Mouse (Mus musculus) midbrain, embryonic 16.5 days (tissue): ENCODE measurements around the gene Boc. TPM values are rescaled to one million over a fixed set of nuclear protein-coding genes. Genes with fewer than 3 reads are reported as not detected.
A peak's percentile ranks its signal among the peaks of the same experiment; 100 is the strongest.

Experiments
- ATAC-seq: fragments of 200-750 bp; cut with Nextera tagmentation; 2 replicates; pipeline ENCODE4 v1.8.0; 2017; ENCODE audit warnings: moderate TSS enrichment
- H3K27ac ChIP-seq: fragments of 300-500 bp; sonication (generic); 2 replicates; pipeline ENCODE4 v1.5.1; 2014; ENCODE audit warnings: mild to moderate bottlenecking, low read length, mixed read lengths
- H3K27me3 ChIP-seq: fragments of 300-500 bp; sonication (generic); 2 replicates; pipeline ENCODE4 v1.6.1; 2014; ENCODE audit warnings: low read depth, low read length, mixed read lengths; ENCODE audit not compliant: control insufficient read depth, insufficient read depth
- H3K36me3 ChIP-seq: fragments of 300-500 bp; sonication (generic); 2 replicates; pipeline ENCODE4 v1.6.1; 2014; ENCODE audit warnings: mild to moderate bottlenecking, low read length, moderate library complexity, mixed read lengths; ENCODE audit not compliant: control insufficient read depth, insufficient read depth
- H3K4me1 ChIP-seq: fragments of 300-500 bp; sonication (generic); 2 replicates; pipeline ENCODE4 v1.6.1; 2014; ENCODE audit warnings: mild to moderate bottlenecking, low read length, mixed read lengths; ENCODE audit not compliant: control insufficient read depth, insufficient read depth
- H3K4me2 ChIP-seq: fragments of 300-500 bp; sonication (generic); 2 replicates; pipeline ENCODE4 v1.6.1; 2014; ENCODE audit warnings: mild to moderate bottlenecking, low read length, mixed read lengths
- H3K4me3 ChIP-seq: fragments of 300-500 bp; sonication (generic); 2 replicates; pipeline ENCODE4 v1.5.1; 2014; ENCODE audit warnings: low read depth, mild to moderate bottlenecking, low read length, moderate library complexity, mixed read lengths
- H3K9ac ChIP-seq: fragments of 300-500 bp; sonication (generic); 2 replicates; pipeline ENCODE4 v1.6.1; 2014; ENCODE audit warnings: low read depth, low read length, mixed read lengths
- H3K9me3 ChIP-seq: fragments of 300-500 bp; sonication (generic); replicated peaks from 2 replicates; pipeline ENCODE4 v1.6.1; 2014; ENCODE audit warnings: mild to moderate bottlenecking, low read length, mixed read lengths; ENCODE audit not compliant: control insufficient read depth, poor library complexity, severe bottlenecking
- WGBS: fragments of 180-500 bp; shearing (Covaris S2); extraction: QIAGEN DNeasy Blood & Tissue Kit; methylation state at CpG from one replicate; pipeline ENCODE4 v1.1.7; 2014; 5-methylcytosine and 5-hydroxymethylcytosine counted together
- polyA plus RNA-seq: library from polyadenylated mRNA; unstranded; fragments of >200 nt; fragmentation: Nextera tagmentation; extraction: Ambion mirVana; gene quantifications from 2 replicates; pipeline ENCODE4 v1.2.1, GENCODE M21; 2015

The Boc gene
- polyA plus RNA-seq, 1 experiment from 2014 or later, result 10.5 TPM

- Histone ChIP-seq H3K4me1 (peaks cover 24% of the 10 kb centered on the region), H3K27ac (peak overlapping the region; percentile 47; the same call in 1 of the 2 replicates), H3K9ac (peak overlapping the region; percentile 74), H3K4me3 (peak overlapping the region; percentile 68), H3K9me3 (no peaks in the 10 kb centered on the region), H3K4me2 (peak overlapping the region; percentile 99), H3K27me3 (no peaks in the 10 kb centered on the region), H3K36me3 (no peaks in the 10 kb centered on the region)
- ATAC-seq, result no peak
- 24% methylated on average over 7 of the region's 7 CpGs for WGBS
Observed at GRCm38 (mm10) chr16:44557084-44557483, 1.6 kb downstream of the Boc start.

- no peak for ATAC-seq
- Histone ChIP-seq H3K27ac (no peak overlapping the region), H3K9ac (peak overlapping the region; percentile 31; the same call in 1 of the 2 replicates), H3K4me2 (peak overlapping the region; percentile 99), H3K4me3 (peak overlapping the region; percentile 68), H3K4me1 (peaks cover 31% of the 10 kb centered on the region), H3K27me3 (no peaks in the 10 kb centered on the region), H3K9me3 (no peaks in the 10 kb centered on the region), H3K36me3 (no peaks in the 10 kb centered on the region)
- 29% methylated on average over 9 of the region's 9 CpGs for WGBS
Observed at GRCm38 (mm10) chr16:44555791-44556709, 2.6 kb downstream of the Boc start.

- H3K36me3 ChIP-seq, result no peaks in the 10 kb centered on the region
- no peak for ATAC-seq
- H3K9me3 ChIP-seq, result no peaks in the 10 kb centered on the region
- 43% methylated on average over 8 of the region's 8 CpGs for WGBS
- H3K4me1 ChIP-seq, result peaks cover 41% of the 10 kb centered on the region
- H3K27me3 ChIP-seq, result no peaks in the 10 kb centered on the region
- peak overlapping the region; percentile 13; the same call in 1 of the 2 replicates for H3K27ac ChIP-seq
- no peak overlapping the region for H3K4me3 ChIP-seq
- H3K4me2 ChIP-seq, result peak overlapping the region; percentile 36
- no peak overlapping the region for H3K9ac ChIP-seq
Observed at GRCm38 (mm10) chr16:44553861-44554260, 4.8 kb downstream of the Boc start.

GRCm38 (mm10) chr16:44552726-44553125 lies 6.0 kb downstream of the Boc start:
- Histone ChIP-seq H3K27ac (peak overlapping the region; percentile 35; the same call in 1 of the 2 replicates), H3K4me1 (peaks cover 40% of the 10 kb centered on the region), H3K4me3 (no peak overlapping the region), H3K9ac (no peak overlapping the region), H3K36me3 (no peaks in the 10 kb centered on the region), H3K4me2 (no peak overlapping the region), H3K9me3 (no peaks in the 10 kb centered on the region), H3K27me3 (no peaks in the 10 kb centered on the region)
- no peak for ATAC-seq
- WGBS, result 70% methylated on average over 5 of the region's 5 CpGs

- 30% methylated on average over 2 of the region's 2 CpGs for WGBS
- Histone ChIP-seq H3K27me3 (no peaks in the 10 kb centered on the region), H3K4me2 (no peak overlapping the region), H3K4me3 (no peak overlapping the region), H3K4me1 (peaks cover 38% of the 10 kb centered on the region), H3K9me3 (no peaks in the 10 kb centered on the region), H3K9ac (no peak overlapping the region), H3K36me3 (no peaks in the 10 kb centered on the region), H3K27ac (peak overlapping the region; percentile 35)
- no peak for ATAC-seq
Observed at GRCm38 (mm10) chr16:44552036-44552435, 6.7 kb downstream of the Boc start.

GRCm38 (mm10) chr16:44551491-44551890 lies 7.2 kb downstream of the Boc start:
- H3K4me1 ChIP-seq, result peaks cover 38% of the 10 kb centered on the region

GRCm38 (mm10) chr16:44550843-44551242 lies 7.9 kb downstream of the Boc start:
- 15% methylated on average over 5 of the region's 5 CpGs for WGBS
- Histone ChIP-seq H3K36me3 (no peaks in the 10 kb centered on the region), H3K4me2 (peak overlapping the region; percentile 29), H3K27me3 (no peaks in the 10 kb centered on the region), H3K9ac (peak overlapping the region; percentile 34; the same call in 1 of the 2 replicates), H3K27ac (peak overlapping the region; percentile 64), H3K4me1 (peaks cover 38% of the 10 kb centered on the region), H3K9me3 (no peaks in the 10 kb centered on the region), H3K4me3 (no peak overlapping the region)
- peak; percentile 25; the same call in 1 of the 2 replicates for ATAC-seq

More at GRCm38 (mm10) chr16:44551491-44551890, 7.2 kb downstream of the Boc start:
- no peaks in the 10 kb centered on the region for H3K27me3 ChIP-seq
- H3K9me3 ChIP-seq, result no peaks in the 10 kb centered on the region
- H3K36me3 ChIP-seq, result no peaks in the 10 kb centered on the region
- WGBS, result 34% methylated on average over 5 of the region's 5 CpGs
- H3K4me3 ChIP-seq, result no peak overlapping the region
- 0 out of 2 replicates have a peak overlapping the region, but pooled peaks have one; percentile 1 for H3K27ac ChIP-seq
- H3K9ac ChIP-seq, result no peak overlapping the region
- H3K4me2 ChIP-seq, result no peak overlapping the region
- peak; percentile 34 for ATAC-seq

- Histone ChIP-seq H3K27me3 (no peaks in the 10 kb centered on the region), H3K9ac (no peak overlapping the region), H3K4me2 (peak overlapping the region; percentile 29), H3K4me1 (peaks cover 46% of the 10 kb centered on the region), H3K27ac (peak overlapping the region; percentile 64), H3K36me3 (no peaks in the 10 kb centered on the region), H3K4me3 (no peak overlapping the region), H3K9me3 (no peaks in the 10 kb centered on the region)
- no peak for ATAC-seq
- 46% methylated on average over 7 of the region's 7 CpGs for WGBS
Observed at GRCm38 (mm10) chr16:44549867-44550679, 8.6 kb downstream of the Boc start.
